Mouse (Mus musculus): ENCODE measurements around the gene Gm10053. TPM values are rescaled to one million over a fixed set of nuclear protein-coding genes. Genes with fewer than 3 reads are reported as not detected.

Gene Gm10053
- 930 TPM for polyA plus RNA-seq (2014; fragmentation: Illumina TruSeq; extraction: RNeasy Lipid Tissue Mini Kit (QIAGEN cat#74804); ENCODE audit: low read depth, low replicate concordance)

DNA sequence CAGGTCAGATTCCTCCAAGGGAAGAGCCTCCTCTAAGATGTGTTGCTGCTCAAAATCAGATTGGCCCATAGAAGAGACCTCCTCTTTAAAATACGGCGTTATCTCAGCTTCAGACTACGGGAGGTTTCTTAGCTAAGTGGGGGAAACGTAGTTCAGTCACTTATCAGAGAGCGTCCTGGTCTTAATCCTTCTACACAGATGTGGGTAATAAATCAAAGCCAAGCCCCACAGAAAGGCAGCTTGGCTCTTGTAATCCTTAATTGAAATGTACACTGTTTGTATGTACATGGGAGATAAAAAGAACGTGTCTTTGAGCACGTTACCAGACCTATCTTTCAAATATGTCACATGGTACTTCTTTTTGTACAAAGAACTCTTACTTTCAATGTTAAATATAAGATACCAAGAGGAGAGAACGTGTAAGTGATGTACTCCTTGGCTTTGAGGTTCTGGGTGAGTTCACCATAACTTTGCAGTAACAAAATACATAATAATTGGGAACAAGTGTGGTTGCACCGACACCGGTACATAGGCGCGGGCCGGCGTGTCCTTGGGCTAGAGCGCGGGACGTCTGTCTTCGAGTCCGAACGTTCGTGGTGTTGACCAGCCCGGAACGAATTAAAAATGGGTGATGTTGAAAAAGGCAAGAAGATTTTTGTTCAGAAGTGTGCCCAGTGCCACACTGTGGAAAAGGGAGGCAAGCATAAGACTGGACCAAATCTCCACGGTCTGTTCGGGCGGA is at the start of gene Gm10053:
TSS of gene Gm10053 (plus strand) at position 558 of the 742 bp plus-strand sequence.

DNA sequence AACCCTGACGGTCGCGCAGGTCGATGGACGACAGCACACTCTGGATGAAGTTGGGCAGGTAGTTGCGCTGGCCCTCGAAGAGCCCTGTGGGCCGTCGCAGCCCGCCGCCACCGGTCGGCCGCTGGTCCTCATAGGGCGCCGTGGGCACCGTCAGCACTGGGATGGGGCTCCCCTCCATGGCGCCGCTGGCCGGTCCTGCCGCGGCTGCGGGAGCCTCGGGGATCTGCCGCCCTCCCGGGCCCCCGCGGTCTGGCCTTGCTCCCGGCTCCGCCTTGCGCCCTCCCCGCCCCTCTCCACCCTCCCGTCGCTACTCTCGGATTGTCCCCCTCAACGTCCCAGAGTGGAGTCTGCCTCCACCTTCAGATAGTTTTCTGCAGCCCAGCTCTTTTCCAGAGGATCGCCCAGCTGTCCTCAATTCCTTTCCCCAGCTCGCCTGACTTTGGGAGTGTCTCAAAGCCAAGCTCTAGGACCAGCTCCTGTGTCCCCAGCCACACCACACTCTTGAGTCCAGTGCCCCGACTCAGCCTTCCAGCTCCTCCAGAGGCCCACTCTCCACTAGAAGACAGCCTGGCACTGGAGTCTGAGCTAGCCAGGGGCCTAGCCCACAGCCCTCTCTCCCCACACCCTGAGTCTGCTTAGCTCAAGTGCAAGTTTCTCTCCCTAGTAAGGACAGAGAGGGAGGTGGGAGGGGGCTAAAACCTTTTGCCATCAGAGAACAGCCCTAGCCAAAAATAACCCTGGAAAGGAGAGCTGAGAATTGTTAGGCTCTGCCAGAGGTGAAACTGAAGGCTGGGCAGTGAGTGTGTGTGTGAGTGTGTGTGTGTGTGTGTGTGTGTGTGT is 13.7 kb upstream of the Gm10053 start, which contains the start of gene Pgm5:
TSS of gene Pgm5 (minus strand) at position 244 of the 840 bp plus-strand sequence.

DNA sequence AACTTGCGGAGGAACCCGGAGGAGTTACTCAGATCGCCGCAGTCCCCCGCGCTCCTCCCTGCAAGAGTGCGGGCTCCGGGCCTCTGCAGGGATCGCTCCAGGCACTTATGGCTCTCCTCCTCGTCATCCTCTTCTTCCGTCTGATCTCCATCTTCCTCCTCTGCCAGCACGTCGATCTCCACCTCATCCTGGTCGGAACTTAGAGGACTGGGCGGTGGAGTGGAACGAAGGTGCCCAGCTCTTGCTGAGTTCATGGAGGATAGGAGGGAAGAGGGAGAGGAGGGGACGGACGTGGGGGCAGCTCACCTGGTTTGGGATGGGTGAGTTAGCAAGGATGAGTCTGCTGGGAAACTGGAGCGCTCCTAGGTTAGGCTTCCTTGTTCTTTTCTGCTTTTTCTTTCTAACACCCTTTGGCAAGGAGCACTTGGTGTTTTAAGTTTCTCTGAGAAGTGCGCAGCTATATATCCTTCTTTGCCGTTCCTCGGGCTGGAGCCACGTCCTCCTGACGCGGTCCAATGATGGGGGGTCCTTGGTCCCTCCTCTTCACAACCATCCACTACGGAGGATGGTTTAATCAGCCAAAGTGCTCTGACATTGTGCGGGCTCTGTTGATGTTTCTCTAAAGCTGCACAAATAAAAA is 25.2 kb downstream of the Gm10053 start, which contains the start of gene Foxd4:
TSS of gene Foxd4 (minus strand) at position 617 of the 640 bp plus-strand sequence.

Other genes with a start within 250 kb of the Gm10053 start
- gene Tmem252, start 201.7 kb upstream of the Gm10053 start, polyA plus RNA-seq (2014; fragmentation: Illumina TruSeq; extraction: RNeasy Lipid Tissue Mini Kit (QIAGEN cat#74804); ENCODE audit: low read depth, low replicate concordance), result 0.16 TPM
- 91.9 TPM for gene Pgm5, start 13.8 kb upstream of the Gm10053 start, polyA plus RNA-seq (2014; fragmentation: Illumina TruSeq; extraction: RNeasy Lipid Tissue Mini Kit (QIAGEN cat#74804); ENCODE audit: low read depth, low replicate concordance)
- gene Foxd4, start 25.5 kb downstream of the Gm10053 start, polyA plus RNA-seq (2014; fragmentation: Illumina TruSeq; extraction: RNeasy Lipid Tissue Mini Kit (QIAGEN cat#74804); ENCODE audit: low read depth, low replicate concordance), result not detected
- 19.5 TPM for gene Cbwd1, start 85.9 kb downstream of the Gm10053 start, polyA plus RNA-seq (2014; fragmentation: Illumina TruSeq; extraction: RNeasy Lipid Tissue Mini Kit (QIAGEN cat#74804); ENCODE audit: low read depth, low replicate concordance)
- 8.5 TPM for gene Dock8, start 123.8 kb downstream of the Gm10053 start, polyA plus RNA-seq (2014; fragmentation: Illumina TruSeq; extraction: RNeasy Lipid Tissue Mini Kit (QIAGEN cat#74804); ENCODE audit: low read depth, low replicate concordance)

All from heart, adult 10 weeks (tissue).